Mouse (Mus musculus) erythroblast, embryonic 14.5 days (primary cell): ENCODE measurements around the gene Uri1. TPM values are rescaled to one million over a fixed set of nuclear protein-coding genes. Genes with fewer than 3 reads are reported as not detected.

Experiments
- H3K27me3 ChIP-seq: 2 replicates; pipeline ENCODE4 v1.6.1; 2012; ENCODE audit warnings: inconsistent platforms; ENCODE audit not compliant: control insufficient read depth
- H3K36me3 ChIP-seq: 2 replicates; pipeline ENCODE4 v1.6.1; 2012; ENCODE audit warnings: mild to moderate bottlenecking, inconsistent platforms; ENCODE audit not compliant: control insufficient read depth
- H3K4me1 ChIP-seq: 2 replicates; pipeline ENCODE4 v1.6.1; 2012; ENCODE audit warnings: inconsistent platforms; ENCODE audit not compliant: control insufficient read depth
- H3K4me3 ChIP-seq: replicated peaks from 2 replicates; pipeline ENCODE3; 2012; ENCODE audit warnings: moderate library complexity, mild to moderate bottlenecking, inconsistent platforms
- H3K9me3 ChIP-seq: 2 replicates; pipeline ENCODE4 v1.6.1; 2012; ENCODE audit warnings: low read length, inconsistent platforms, mixed read lengths; ENCODE audit not compliant: control insufficient read depth
- GATA1 ChIP-seq: IDR thresholded peaks from 2 replicates; pipeline ENCODE4 v1.6.1; 2012; ENCODE audit warnings: low read length, inconsistent platforms, mixed read lengths
- TAL1 ChIP-seq: IDR thresholded peaks from 3 replicates; pipeline ENCODE4 v1.6.1; 2012; ENCODE audit warnings: low read length, inconsistent platforms, mixed read lengths
- polyA plus RNA-seq: library from polyadenylated mRNA; stranded (reverse); fragments of >175 nt; gene quantifications from 2 replicates; pipeline ENCODE4 v1.2.3, GENCODE M21; 2012

The Uri1 gene
- polyA plus RNA-seq: 0.25 and 0.35 TPM in 2 replicates

- Histone ChIP-seq H3K9me3 (no peaks in the 10 kb centered on the region), H3K4me1 (peaks cover 13% of the 10 kb centered on the region), H3K36me3 (no peaks in the 10 kb centered on the region), H3K27me3 (peaks cover 6% of the 10 kb centered on the region), H3K4me3 (no peak within 1 kb of the TSS)
- no peak for TF ChIP-seq GATA1
- no peak for TF ChIP-seq TAL1
These were observed at the start of gene Uri1 for GRCm38 (mm10) chr7:38023451-38023850. TSS of gene Uri1 (minus strand) at chr7:38023551.

DNA sequence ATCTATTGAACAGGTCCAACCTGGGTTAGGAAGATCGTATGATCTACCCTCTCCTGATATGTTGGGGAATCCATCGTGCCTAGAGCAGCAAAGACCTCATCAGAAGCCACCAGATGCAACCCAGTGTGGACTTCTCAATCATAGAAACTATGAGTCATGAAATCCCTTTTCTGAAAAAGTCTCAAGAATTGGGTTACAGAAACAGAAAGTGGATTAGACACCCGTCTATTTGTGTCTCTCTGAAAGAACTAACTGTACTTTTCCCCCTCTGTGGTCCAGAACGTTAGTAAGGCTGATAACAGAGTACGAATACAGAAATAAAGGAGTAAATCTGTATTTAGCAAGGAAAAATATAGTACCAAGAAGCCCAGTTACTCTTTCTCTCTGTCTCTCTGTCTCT is 47.7 kb upstream of the Uri1 start:
- no peak overlapping the region for H3K4me3 ChIP-seq

DNA sequence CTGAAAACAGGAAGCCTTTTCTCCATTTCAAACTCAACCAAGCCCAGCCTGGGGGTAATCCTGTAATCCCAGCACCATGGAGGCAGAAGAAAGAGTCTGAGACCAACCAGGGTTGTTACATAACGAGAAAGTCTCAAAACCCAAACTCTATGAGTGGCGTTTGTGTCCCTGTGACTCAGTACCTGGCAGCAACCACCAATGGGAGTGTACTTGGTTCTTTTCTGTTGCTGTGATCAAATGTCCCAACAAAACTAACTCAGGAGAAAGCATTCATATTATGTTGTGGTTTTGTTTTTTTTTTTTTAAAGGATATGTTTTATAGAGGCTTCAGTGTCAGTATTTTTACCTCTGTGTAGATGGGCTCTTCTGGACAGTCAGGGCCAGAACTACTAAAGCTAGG is 47.3 kb upstream of the Uri1 start:
- Histone ChIP-seq H3K4me3 (no peak overlapping the region), H3K27me3 (peaks cover 26% of the 10 kb centered on the region), H3K36me3 (no peaks in the 10 kb centered on the region), H3K9me3 (no peaks in the 10 kb centered on the region; the same call in 1 of the 2 replicates), H3K4me1 (no peaks in the 10 kb centered on the region)
- TF ChIP-seq TAL1 (no peak), GATA1 (no peak)

More for the DNA sequence above, 47.7 kb upstream of the Uri1 start:
- TF ChIP-seq GATA1 (no peak), TAL1 (no peak)
- H3K36me3 ChIP-seq: no peaks in the 10 kb centered on the region
- H3K4me1 ChIP-seq: no peaks in the 10 kb centered on the region
- H3K9me3 ChIP-seq: no peaks in the 10 kb centered on the region; the same call in 1 of the 2 replicates
- H3K27me3 ChIP-seq: peaks cover 28% of the 10 kb centered on the region

DNA sequence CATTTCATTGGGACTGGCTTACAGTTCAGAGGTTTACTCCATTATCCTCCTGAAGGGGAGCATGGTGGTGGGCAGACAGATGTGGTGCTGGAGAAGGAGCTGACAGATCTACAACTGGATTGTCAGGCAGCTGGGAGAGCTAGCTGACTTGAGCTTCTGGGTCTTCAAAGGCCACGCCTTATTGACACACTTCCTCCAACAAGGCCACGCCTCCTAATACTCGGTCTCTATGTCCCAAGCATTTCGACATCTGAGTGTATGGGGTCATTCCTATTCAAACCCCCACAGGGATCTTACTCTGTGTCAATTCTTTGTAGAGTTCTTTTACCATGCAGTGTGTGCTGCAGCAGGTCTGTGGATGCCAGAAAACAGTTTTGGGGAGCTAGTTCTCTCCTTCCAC is 41.1 kb upstream of the Uri1 start:
- H3K4me1 ChIP-seq: peaks cover 11% of the 10 kb centered on the region
- no peak overlapping the region for H3K4me3 ChIP-seq

GRCm38 (mm10) chr7:38061060-38061970 is 38.0 kb upstream of the Uri1 start:
- Histone ChIP-seq H3K36me3 (no peaks in the 10 kb centered on the region), H3K9me3 (no peaks in the 10 kb centered on the region), H3K4me1 (peaks cover 11% of the 10 kb centered on the region), H3K27me3 (peaks cover 2% of the 10 kb centered on the region; the same call in 1 of the 2 replicates), H3K4me3 (peak overlapping the region; percentile 59)
- TF ChIP-seq TAL1 (no peak), GATA1 (no peak)

More for the DNA sequence above, 41.1 kb upstream of the Uri1 start:
- H3K36me3 ChIP-seq: no peaks in the 10 kb centered on the region
- no peaks in the 10 kb centered on the region for H3K9me3 ChIP-seq
- peaks cover 2% of the 10 kb centered on the region; the same call in 1 of the 2 replicates for H3K27me3 ChIP-seq
- TF ChIP-seq GATA1 (no peak), TAL1 (no peak)

GRCm38 (mm10) chr7:38059636-38060330 is 36.4 kb upstream of the Uri1 start:
- Histone ChIP-seq H3K9me3 (no peaks in the 10 kb centered on the region), H3K27me3 (peaks cover 2% of the 10 kb centered on the region; the same call in 1 of the 2 replicates), H3K4me1 (peaks cover 11% of the 10 kb centered on the region), H3K4me3 (no peak overlapping the region), H3K36me3 (no peaks in the 10 kb centered on the region)
- TF ChIP-seq GATA1 (no peak), TAL1 (no peak)

DNA sequence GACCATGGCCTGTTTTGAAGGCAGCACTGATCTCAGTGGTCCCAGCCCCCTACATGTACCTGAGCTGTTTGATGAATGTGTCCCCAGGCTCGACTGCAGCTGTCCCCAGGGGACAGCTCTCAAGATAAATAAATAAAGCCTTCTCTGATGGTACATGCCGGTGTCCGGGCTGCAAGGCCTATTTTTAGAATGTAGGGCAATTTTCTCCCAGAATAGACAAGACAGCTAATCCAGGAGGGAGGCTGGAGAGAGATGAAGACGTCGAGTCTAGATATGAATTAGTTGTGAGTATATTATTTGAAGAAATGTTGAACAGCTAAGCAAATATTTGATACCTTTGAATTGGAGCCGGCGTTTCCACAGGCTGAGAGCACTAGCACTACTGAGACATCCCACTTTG is 35.7 kb upstream of the Uri1 start:
- Histone ChIP-seq H3K27me3 (peaks cover 2% of the 10 kb centered on the region; the same call in 1 of the 2 replicates), H3K4me3 (no peak overlapping the region), H3K9me3 (no peaks in the 10 kb centered on the region), H3K36me3 (no peaks in the 10 kb centered on the region), H3K4me1 (peaks cover 12% of the 10 kb centered on the region)
- TF ChIP-seq GATA1: no peak

GRCm38 (mm10) chr7:38055996-38056395 is 32.6 kb upstream of the Uri1 start:
- no peaks in the 10 kb centered on the region for H3K9me3 ChIP-seq
- peaks cover 12% of the 10 kb centered on the region for H3K4me1 ChIP-seq
- TF ChIP-seq GATA1 (no peak), TAL1 (no peak)
- peaks cover 2% of the 10 kb centered on the region; the same call in 1 of the 2 replicates for H3K27me3 ChIP-seq
- H3K4me3 ChIP-seq: no peak overlapping the region
- H3K36me3 ChIP-seq: no peaks in the 10 kb centered on the region

DNA sequence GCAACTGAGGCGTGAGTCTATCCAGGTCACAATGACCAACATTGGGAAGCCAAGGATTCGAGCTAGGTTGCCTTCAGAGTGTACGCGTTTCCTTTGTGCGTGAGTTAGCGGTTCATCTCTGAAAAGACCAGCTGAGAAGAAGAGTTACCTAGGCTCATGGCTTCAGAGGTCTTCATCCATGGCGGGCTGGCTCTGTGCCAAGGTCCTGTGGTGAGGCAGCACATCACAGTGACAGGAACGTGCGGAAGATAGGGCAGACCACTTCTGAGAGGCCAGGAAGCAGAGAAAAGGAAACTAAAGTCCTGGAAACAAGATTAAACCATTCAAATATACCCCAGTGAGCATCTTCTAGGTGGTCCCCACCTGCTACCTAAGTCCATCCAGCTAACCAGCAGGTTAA is 30.9 kb upstream of the Uri1 start:
- no peaks in the 10 kb centered on the region for H3K36me3 ChIP-seq
- TF ChIP-seq TAL1: no peak
- TF ChIP-seq GATA1: no peak
- no peak overlapping the region for H3K4me3 ChIP-seq
- H3K4me1 ChIP-seq: peaks cover 10% of the 10 kb centered on the region
- H3K27me3 ChIP-seq: no peaks in the 10 kb centered on the region
- no peaks in the 10 kb centered on the region for H3K9me3 ChIP-seq
